Mouse (Mus musculus): ENCODE data around the gene Adamtsl2.

GRCm38 (mm10) chr2:27087581-27087980 is 8.4 kb downstream of the Adamtsl2 start:
- TF ChIP-seq CTCF (IDR thresholded peaks at IDR 0.05; ENCODE audit: control insufficient read depth, insufficient read depth, insufficient read length) (no peak), CEBPB (IDR thresholded peaks at IDR 0.05; ENCODE audit: low read depth) (no peak), USF1 (IDR thresholded peaks at IDR 0.05; ENCODE audit: low read depth) (no peak), MAX (IDR thresholded peaks at IDR 0.05) (no peak), MYOG (IDR thresholded peaks at IDR 0.05; ENCODE audit: control insufficient read depth, extremely low read depth, insufficient read length) (no peak), MYOD1 (IDR thresholded peaks at IDR 0.05; ENCODE audit: control insufficient read depth, insufficient read length, low read depth) (no peak), FOSL1 (IDR thresholded peaks at IDR 0.05; ENCODE audit: insufficient read depth, low read length, poor library complexity, severe bottlenecking) (no peak)
